Mouse (Mus musculus): ENCODE measurements around the gene Nipsnap2. TPM values are rescaled to one million over a fixed set of nuclear protein-coding genes. Genes with fewer than 3 reads are reported as not detected.

Gene Nipsnap2
- polyA plus RNA-seq, 1 experiment from 2014 or later = 233 TPM

DNA sequence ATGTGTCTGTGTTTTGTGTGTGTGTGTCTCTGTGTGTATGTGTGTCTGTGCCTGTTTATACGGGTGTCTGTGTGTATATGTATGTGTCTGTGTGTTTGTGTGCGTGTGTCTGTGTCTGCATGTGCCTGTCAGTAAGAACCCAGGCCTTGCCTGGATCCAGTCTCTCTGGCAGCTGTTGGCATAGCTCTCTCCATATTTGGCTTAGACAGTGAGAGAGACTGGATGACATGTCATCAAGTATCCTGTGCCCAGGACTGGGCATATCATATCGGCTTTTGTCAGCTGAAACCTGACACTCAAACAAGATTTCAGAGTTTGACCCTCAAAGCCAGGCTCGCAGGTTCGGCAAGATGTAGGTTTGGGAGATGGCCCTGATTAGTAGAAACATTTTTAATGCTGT lies 6.2 kb downstream of the Nipsnap2 start:
- H3K9me3 ChIP-seq (replicated peaks; ENCODE audit: control insufficient read depth, low read length) = no peaks in the 10 kb centered on the region
- H3K4me3 ChIP-seq (ENCODE audit: low read depth, low read length) = no peak overlapping the region
- peaks cover 46% of the 10 kb centered on the region for H3K4me1 ChIP-seq (ENCODE audit: control insufficient read depth, insufficient read depth, low read length)
- H3K9ac ChIP-seq (ENCODE audit: low read depth, low read length) = 0 out of 2 replicates have a peak overlapping the region, but pooled peaks have one; percentile 29
- WGBS (ENCODE audit: insufficient replicate concordance) = 49% methylated on average over 5 of the region's 5 CpGs
- H3K27ac ChIP-seq (ENCODE audit: low read depth, low read length) = peak overlapping the region; percentile 81
- no peaks in the 10 kb centered on the region for H3K27me3 ChIP-seq (ENCODE audit: control insufficient read depth, insufficient read depth, low read length)
- no peak for ATAC-seq (replicated peaks; ENCODE audit: insufficient number of reproducible peaks, low FRiP score, low TSS enrichment)
- peaks cover 3% of the 10 kb centered on the region; the same call in 1 of the 2 replicates for H3K36me3 ChIP-seq (ENCODE audit: control insufficient read depth, insufficient read depth, low read length)
- peak overlapping the region; percentile 45; the same call in 1 of the 2 replicates for H3K4me2 ChIP-seq

DNA sequence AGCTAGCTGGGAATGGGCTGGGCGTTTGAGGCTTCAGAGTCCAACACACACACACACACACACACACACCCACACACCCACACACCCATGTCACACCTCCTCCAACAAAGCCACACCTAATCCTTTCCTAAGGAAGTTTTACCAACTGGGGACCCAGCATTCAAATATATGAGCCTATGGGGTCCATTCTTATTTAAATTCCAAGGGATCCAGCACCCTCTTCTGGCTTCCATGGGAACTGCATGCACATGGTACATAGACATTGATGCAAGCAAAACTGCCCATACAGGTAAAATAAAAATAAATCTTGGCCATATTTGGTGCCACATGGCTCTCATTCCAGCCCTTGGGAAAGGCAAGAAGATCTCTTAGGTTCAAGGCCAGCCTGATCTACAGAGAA lies 16.1 kb downstream of the Nipsnap2 start:
- Histone ChIP-seq H3K9ac (ENCODE audit: low read depth, low read length) (no peak overlapping the region), H3K4me1 (ENCODE audit: control insufficient read depth, insufficient read depth, low read length) (peaks cover 19% of the 10 kb centered on the region), H3K27me3 (ENCODE audit: control insufficient read depth, insufficient read depth, low read length) (no peaks in the 10 kb centered on the region), H3K27ac (ENCODE audit: low read depth, low read length) (no peak overlapping the region), H3K36me3 (ENCODE audit: control insufficient read depth, insufficient read depth, low read length) (peaks cover 10% of the 10 kb centered on the region), H3K9me3 (replicated peaks; ENCODE audit: control insufficient read depth, low read length) (no peaks in the 10 kb centered on the region), H3K4me3 (ENCODE audit: low read depth, low read length) (no peak overlapping the region), H3K4me2 (no peak overlapping the region)
- ATAC-seq (replicated peaks; ENCODE audit: insufficient number of reproducible peaks, low FRiP score, low TSS enrichment) = no peak
- WGBS (ENCODE audit: insufficient replicate concordance) = 100% methylated on average over 1 of the region's 1 CpGs

DNA sequence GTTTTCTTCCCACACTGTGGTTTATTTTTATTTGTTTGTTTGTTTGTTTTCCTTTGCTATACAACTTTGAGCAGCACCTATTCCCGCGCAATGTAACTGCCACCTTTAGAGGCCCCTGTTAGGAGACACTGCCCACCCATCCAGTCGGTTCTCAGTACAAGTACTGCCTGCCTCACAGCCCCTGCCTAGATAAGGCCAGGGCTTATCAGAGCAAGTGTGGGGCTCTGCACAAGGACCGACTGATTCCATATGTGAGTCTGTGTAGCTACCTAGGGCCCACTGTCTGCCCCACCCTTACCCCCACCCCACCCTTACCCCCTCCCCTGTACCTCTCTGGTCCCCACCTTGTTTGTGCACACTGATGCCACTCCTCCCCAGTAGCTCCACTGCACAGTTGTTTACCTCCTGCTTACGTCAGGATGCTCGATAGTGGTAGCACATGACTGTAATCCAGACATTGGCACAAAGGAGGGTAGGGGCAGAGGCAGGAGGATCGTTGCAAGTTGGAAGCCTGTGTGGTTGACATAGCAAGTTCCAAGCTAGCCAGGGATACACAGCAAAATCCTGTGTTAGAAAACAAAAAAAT lies 18.1 kb downstream of the Nipsnap2 start:
- H3K9me3 ChIP-seq (replicated peaks; ENCODE audit: control insufficient read depth, low read length) = no peaks in the 10 kb centered on the region
- H3K4me3 ChIP-seq (ENCODE audit: low read depth, low read length) = no peak overlapping the region
- peak; percentile 66; the same call in 1 of the 2 replicates for ATAC-seq (replicated peaks; ENCODE audit: insufficient number of reproducible peaks, low FRiP score, low TSS enrichment)
- peak overlapping the region; percentile 19; the same call in 1 of the 2 replicates for H3K4me2 ChIP-seq
- peaks cover 17% of the 10 kb centered on the region for H3K36me3 ChIP-seq (ENCODE audit: control insufficient read depth, insufficient read depth, low read length)
- H3K9ac ChIP-seq (ENCODE audit: low read depth, low read length) = no peak overlapping the region
- no peaks in the 10 kb centered on the region for H3K27me3 ChIP-seq (ENCODE audit: control insufficient read depth, insufficient read depth, low read length)
- H3K27ac ChIP-seq (ENCODE audit: low read depth, low read length) = peak overlapping the region; percentile 55
- 32% methylated on average over 7 of the region's 7 CpGs for WGBS (ENCODE audit: insufficient replicate concordance)
- H3K4me1 ChIP-seq (ENCODE audit: control insufficient read depth, insufficient read depth, low read length) = peaks cover 19% of the 10 kb centered on the region

DNA sequence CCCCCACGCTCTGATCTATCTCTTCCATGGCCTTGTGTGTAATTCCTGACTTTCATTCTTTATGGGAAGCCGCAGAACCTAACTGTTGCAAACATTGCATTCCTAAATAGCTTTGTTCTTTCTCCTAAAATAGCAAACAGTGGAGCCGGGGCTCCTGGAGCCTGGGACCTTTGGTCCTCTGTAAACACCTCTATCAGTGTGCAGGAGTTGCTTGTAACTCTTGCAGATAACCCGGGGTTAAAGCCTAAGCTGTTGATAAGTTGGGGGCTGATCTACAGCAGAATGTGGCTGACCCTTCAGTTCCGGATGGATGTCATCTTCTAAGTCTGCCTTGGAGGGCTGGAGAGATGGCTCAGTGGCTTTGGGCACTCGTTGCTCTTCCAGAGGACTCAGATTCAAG lies 19.2 kb downstream of the Nipsnap2 start:
- 12% methylated on average over 6 of the region's 6 CpGs for WGBS (ENCODE audit: insufficient replicate concordance)
- peak overlapping the region; percentile 37 for H3K4me2 ChIP-seq
- H3K36me3 ChIP-seq (ENCODE audit: control insufficient read depth, insufficient read depth, low read length) = peaks cover 18% of the 10 kb centered on the region
- H3K27ac ChIP-seq (ENCODE audit: low read depth, low read length) = peak overlapping the region; percentile 55
- no peak overlapping the region for H3K9ac ChIP-seq (ENCODE audit: low read depth, low read length)
- H3K27me3 ChIP-seq (ENCODE audit: control insufficient read depth, insufficient read depth, low read length) = no peaks in the 10 kb centered on the region
- H3K4me3 ChIP-seq (ENCODE audit: low read depth, low read length) = no peak overlapping the region
- no peaks in the 10 kb centered on the region for H3K9me3 ChIP-seq (replicated peaks; ENCODE audit: control insufficient read depth, low read length)
- H3K4me1 ChIP-seq (ENCODE audit: control insufficient read depth, insufficient read depth, low read length) = peaks cover 19% of the 10 kb centered on the region
- ATAC-seq (replicated peaks; ENCODE audit: insufficient number of reproducible peaks, low FRiP score, low TSS enrichment) = no peak

DNA sequence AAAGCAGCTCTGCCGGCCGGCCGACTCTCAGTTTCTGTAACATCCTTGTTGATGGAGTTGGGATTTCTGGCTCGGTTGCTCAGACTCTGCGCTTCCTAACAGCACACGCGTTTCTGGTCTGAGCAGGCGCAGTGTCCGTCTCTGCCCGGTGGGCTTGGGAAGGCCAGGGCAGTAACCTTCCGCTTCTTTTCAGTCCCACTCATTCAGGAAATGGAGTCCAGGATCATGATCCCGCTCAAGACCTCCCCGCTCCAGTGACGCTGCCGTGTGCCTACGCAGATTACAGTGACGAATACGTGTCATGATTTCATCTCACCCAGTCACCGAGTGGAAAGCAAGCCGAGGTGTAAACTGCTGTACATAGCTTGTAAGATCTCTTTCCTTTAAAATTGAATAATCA lies 32.0 kb downstream of the Nipsnap2 start:
- ATAC-seq (replicated peaks; ENCODE audit: insufficient number of reproducible peaks, low FRiP score, low TSS enrichment) = no peak
- H3K4me3 ChIP-seq (ENCODE audit: low read depth, low read length) = no peak overlapping the region
- H3K36me3 ChIP-seq (ENCODE audit: control insufficient read depth, insufficient read depth, low read length) = peaks cover 15% of the 10 kb centered on the region
- H3K9me3 ChIP-seq (replicated peaks; ENCODE audit: control insufficient read depth, low read length) = no peaks in the 10 kb centered on the region
- no peaks in the 10 kb centered on the region for H3K27me3 ChIP-seq (ENCODE audit: control insufficient read depth, insufficient read depth, low read length)
- no peak overlapping the region for H3K4me2 ChIP-seq
- H3K9ac ChIP-seq (ENCODE audit: low read depth, low read length) = no peak overlapping the region
- 89% methylated on average over 20 of the region's 20 CpGs for WGBS (ENCODE audit: insufficient replicate concordance)
- no peaks in the 10 kb centered on the region for H3K4me1 ChIP-seq (ENCODE audit: control insufficient read depth, insufficient read depth, low read length)
- H3K27ac ChIP-seq (ENCODE audit: low read depth, low read length) = no peak overlapping the region

DNA sequence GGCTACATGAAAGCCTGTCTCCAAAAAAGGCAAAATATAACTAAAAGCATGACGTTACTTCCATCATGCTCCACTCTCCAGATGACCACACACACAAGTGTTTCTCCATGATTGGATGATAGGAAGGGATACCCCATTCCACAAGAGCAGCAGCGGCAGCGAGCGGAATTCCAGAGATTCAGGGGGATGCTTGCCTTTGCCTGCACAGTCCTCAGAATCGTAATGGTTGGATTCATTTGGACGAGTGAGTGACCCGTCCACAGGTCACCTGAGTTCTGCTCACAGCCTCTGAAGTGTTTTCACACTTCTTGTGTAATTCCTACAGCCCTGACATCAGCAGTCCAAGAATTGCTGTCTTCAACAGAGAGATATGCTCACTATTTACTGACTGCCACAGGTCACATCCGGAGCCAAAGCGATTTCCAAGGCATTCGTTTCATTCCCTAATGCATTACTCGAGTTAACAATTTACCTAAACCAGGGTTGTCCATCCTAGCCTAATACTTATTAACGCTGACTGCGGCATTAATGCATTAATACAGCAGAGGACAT lies 35.1 kb downstream of the Nipsnap2 start:
- Histone ChIP-seq H3K27me3 (ENCODE audit: control insufficient read depth, insufficient read depth, low read length) (no peaks in the 10 kb centered on the region), H3K9me3 (replicated peaks; ENCODE audit: control insufficient read depth, low read length) (no peaks in the 10 kb centered on the region), H3K4me2 (no peak overlapping the region), H3K4me3 (ENCODE audit: low read depth, low read length) (no peak overlapping the region), H3K36me3 (ENCODE audit: control insufficient read depth, insufficient read depth, low read length) (peaks cover 6% of the 10 kb centered on the region), H3K27ac (ENCODE audit: low read depth, low read length) (no peak overlapping the region), H3K9ac (ENCODE audit: low read depth, low read length) (no peak overlapping the region), H3K4me1 (ENCODE audit: control insufficient read depth, insufficient read depth, low read length) (no peaks in the 10 kb centered on the region)
- WGBS (ENCODE audit: insufficient replicate concordance) = 80% methylated on average over 13 of the region's 13 CpGs
- no peak for ATAC-seq (replicated peaks; ENCODE audit: insufficient number of reproducible peaks, low FRiP score, low TSS enrichment)

DNA sequence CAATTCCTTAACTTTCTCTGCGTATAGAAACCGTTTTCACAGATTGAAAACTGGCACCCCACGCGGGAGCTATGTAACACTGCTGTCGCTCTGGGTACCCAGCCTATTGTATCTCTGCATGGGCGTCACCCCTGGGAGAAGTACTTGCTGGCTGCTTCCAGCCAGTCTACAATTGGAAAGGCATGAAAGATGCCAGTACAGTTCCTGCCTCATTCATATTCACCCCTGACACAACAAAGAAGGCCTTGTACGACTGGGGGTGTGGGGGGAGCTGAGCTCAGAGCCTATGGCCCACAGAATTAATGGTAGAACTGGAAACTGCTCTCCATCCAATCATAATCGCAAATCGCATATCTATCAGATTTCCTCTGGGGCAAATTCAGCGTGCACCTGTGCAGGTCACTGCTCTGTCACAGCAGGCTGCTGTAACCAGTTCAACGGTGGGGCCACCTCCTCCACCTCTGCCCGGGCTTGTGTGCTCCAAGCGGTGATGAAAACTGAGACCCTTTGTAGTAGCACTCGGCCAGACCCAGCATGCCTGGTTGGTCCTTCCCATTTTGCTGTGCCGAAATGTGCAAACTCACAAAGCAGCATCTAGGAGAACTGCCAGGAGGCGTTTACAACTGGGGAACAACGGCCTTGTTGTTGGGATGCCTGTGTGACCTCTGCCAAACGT lies 37.1 kb downstream of the Nipsnap2 start:
- H3K9ac ChIP-seq (ENCODE audit: low read depth, low read length) = no peak overlapping the region
- H3K27me3 ChIP-seq (ENCODE audit: control insufficient read depth, insufficient read depth, low read length) = no peaks in the 10 kb centered on the region
- peaks cover 3% of the 10 kb centered on the region; the same call in 1 of the 2 replicates for H3K36me3 ChIP-seq (ENCODE audit: control insufficient read depth, insufficient read depth, low read length)
- ATAC-seq (replicated peaks; ENCODE audit: insufficient number of reproducible peaks, low FRiP score, low TSS enrichment) = no peak
- WGBS (ENCODE audit: insufficient replicate concordance) = 76% methylated on average over 18 of the region's 18 CpGs
- no peaks in the 10 kb centered on the region for H3K9me3 ChIP-seq (replicated peaks; ENCODE audit: control insufficient read depth, low read length)
- no peak overlapping the region for H3K4me2 ChIP-seq
- no peaks in the 10 kb centered on the region for H3K4me1 ChIP-seq (ENCODE audit: control insufficient read depth, insufficient read depth, low read length)
- no peak overlapping the region for H3K27ac ChIP-seq (ENCODE audit: low read depth, low read length)
- no peak overlapping the region for H3K4me3 ChIP-seq (ENCODE audit: low read depth, low read length)

DNA sequence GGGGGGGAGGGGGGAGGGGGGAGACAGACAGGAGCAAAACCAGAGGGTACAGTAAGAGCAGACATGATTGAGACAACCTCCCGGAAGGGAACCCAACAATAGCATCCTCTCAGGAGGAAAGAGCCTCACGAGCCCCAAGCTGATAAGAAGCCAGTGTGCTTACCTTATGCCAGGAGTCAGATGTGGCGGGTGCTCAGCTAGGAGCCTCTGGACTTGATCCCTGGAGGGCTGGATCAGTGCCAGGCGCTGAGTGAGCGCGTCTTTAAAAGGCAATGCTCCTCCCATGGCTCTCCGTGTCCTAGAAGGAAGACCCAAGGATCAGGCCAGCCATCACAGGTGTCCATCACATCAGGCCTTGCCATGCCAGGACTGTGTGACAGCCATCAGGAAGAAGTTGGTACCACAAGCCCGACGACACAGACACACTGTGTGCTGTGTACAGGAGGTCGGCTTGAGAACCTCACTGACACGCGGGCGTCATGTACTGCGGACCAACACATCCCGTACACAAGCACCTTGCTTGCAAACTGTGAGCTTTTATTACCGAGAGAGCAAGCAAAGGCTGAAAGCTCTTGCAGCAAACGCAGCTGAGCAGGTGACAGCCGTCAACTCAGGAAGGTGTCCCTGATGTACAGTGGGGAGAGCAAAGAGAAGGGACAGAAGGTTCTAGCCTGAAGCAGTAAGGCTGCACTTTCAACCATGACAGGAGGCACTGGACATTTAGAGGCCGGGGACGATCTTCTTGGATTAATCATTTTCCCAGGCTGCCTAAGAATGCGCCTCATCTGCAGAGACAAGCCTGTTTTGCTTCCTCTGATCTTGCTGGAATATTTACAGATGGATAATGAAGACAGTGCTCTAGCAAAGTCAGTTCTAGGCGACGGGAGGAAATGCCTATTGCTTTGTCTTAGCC lies 45.8 kb downstream of the Nipsnap2 start:
- WGBS (ENCODE audit: insufficient replicate concordance) = 57% methylated on average over 23 of the region's 23 CpGs
- Histone ChIP-seq H3K36me3 (ENCODE audit: control insufficient read depth, insufficient read depth, low read length) (no peaks in the 10 kb centered on the region), H3K27ac (ENCODE audit: low read depth, low read length) (no peak overlapping the region), H3K9me3 (replicated peaks; ENCODE audit: control insufficient read depth, low read length) (no peaks in the 10 kb centered on the region), H3K4me2 (peak overlapping the region; percentile 38), H3K4me3 (ENCODE audit: low read depth, low read length) (no peak overlapping the region), H3K4me1 (ENCODE audit: control insufficient read depth, insufficient read depth, low read length) (no peaks in the 10 kb centered on the region; the same call in 1 of the 2 replicates), H3K27me3 (ENCODE audit: control insufficient read depth, insufficient read depth, low read length) (no peaks in the 10 kb centered on the region), H3K9ac (ENCODE audit: low read depth, low read length) (no peak overlapping the region)
- ATAC-seq (replicated peaks; ENCODE audit: insufficient number of reproducible peaks, low FRiP score, low TSS enrichment) = 0 out of 2 replicates have a peak, but pooled peaks have one; percentile 55

Data from heart, embryonic 11.5 days (tissue).